In genomic region chr10:128510301-128510700, GRCm38 (mm10) we compare ENCODE assay signal across 23 mouse cellular contexts. TPM values are rescaled to one million over a fixed set of nuclear protein-coding genes. Genes with fewer than 3 reads are reported as not detected.
DNase-seq lines count a peak whose midpoint lies in the region; ATAC-seq and TF ChIP-seq lines count a peak whose summit lies in the region.
"Had no signal": no experiment of that assay in that cellular context is flagged by ENCODE, and none has a peak within 500 bp of the region (broad histone marks: within the 10 kb centered on the region; RNA-seq: fewer than 3 reads in every experiment).

No protein-coding gene starts in this region.

- no peaks in the 10 kb centered on the region for H3K4me1 ChIP-seq in intestine, postnatal 0 days (replicated peaks; ENCODE audit: control insufficient read depth, insufficient read depth, low read length)
- H3K4me1 ChIP-seq in intestine, embryonic 16.5 days (ENCODE audit: control insufficient read depth, insufficient read depth, low read length): peaks cover 4% of the 10 kb centered on the region; the same call in 1 of the 2 replicates
- H3K4me1 ChIP-seq in brown adipose tissue, adult 24 weeks (ENCODE audit: control insufficient read depth, insufficient read depth, insufficient read length, low read length): no peaks in the 10 kb centered on the region
- H3K4me1 ChIP-seq: embryonic facial prominence, embryonic 13.5 days; embryonic facial prominence, embryonic 15.5 days; forebrain, embryonic 13.5 days; forebrain, embryonic 15.5 days had no signal

- no peak overlapping the region for H3K9ac ChIP-seq in intestine, postnatal 0 days (ENCODE audit: low read depth, low read length)
- H3K9ac ChIP-seq in intestine, embryonic 16.5 days (ENCODE audit: low read depth, low read length): no peak overlapping the region
- H3K9ac ChIP-seq: embryonic facial prominence, embryonic 13.5 days; embryonic facial prominence, embryonic 15.5 days; forebrain, embryonic 13.5 days; forebrain, embryonic 15.5 days; forebrain, postnatal 0 days had no signal

- 0 out of 2 replicates have a peak overlapping the region, but pooled peaks have one; percentile 8 for H3K27ac ChIP-seq in intestine, postnatal 0 days (ENCODE audit: low read depth, low read length)
- H3K27ac ChIP-seq in intestine, embryonic 16.5 days (ENCODE audit: low read length): no peak overlapping the region; the same call in 1 of the 2 replicates
- peak overlapping the region; percentile 48; the same call in 1 of the 2 replicates for H3K27ac ChIP-seq in brown adipose tissue, adult 24 weeks (replicated peaks; ENCODE audit: low read depth, low read length)
- H3K27ac ChIP-seq: embryonic facial prominence, embryonic 13.5 days; embryonic facial prominence, embryonic 15.5 days; forebrain, embryonic 13.5 days; forebrain, embryonic 15.5 days had no signal

- H3K4me3 ChIP-seq in intestine, postnatal 0 days (ENCODE audit: low read depth, low read length): no peak overlapping the region
- H3K4me3 ChIP-seq in intestine, embryonic 16.5 days (ENCODE audit: low read length): no peak overlapping the region
- H3K4me3 ChIP-seq in brown adipose tissue, adult 24 weeks (ENCODE audit: insufficient read depth, low read depth, low read length): no peak overlapping the region
- H3K4me3 ChIP-seq: embryonic facial prominence, embryonic 13.5 days; embryonic facial prominence, embryonic 15.5 days; erythroblast, embryonic 14.5 days; forebrain, embryonic 13.5 days; forebrain, embryonic 15.5 days had no signal

- DNase-seq in adipocyte (ENCODE audit: low spot score): peak; percentile 84
- no peak for DNase-seq in gastrocnemius, postnatal 4 days (ENCODE audit: low spot score in 2 of 2)
- DNase-seq: adrenal gland, adult 8-10 months; adrenal gland, postnatal 14 days; adrenal gland, postnatal 36 days; cerebellum, adult 11 months; cerebellum, adult 18-20 months; cerebellum, adult 8-10 months; cerebellum, adult 9-11 months; cerebellum, postnatal 14 days; cerebellum, postnatal 36 days; embryo, embryonic 11 days; forebrain, postnatal 0 days had no signal

- no peak overlapping the region for H3K4me2 ChIP-seq in intestine, postnatal 0 days (replicated peaks; ENCODE audit: low read depth)
- H3K4me2 ChIP-seq in intestine, embryonic 16.5 days (ENCODE audit: low read depth, low read length): no peak overlapping the region
- H3K4me2 ChIP-seq: embryonic facial prominence, embryonic 13.5 days; embryonic facial prominence, embryonic 15.5 days; forebrain, embryonic 13.5 days; forebrain, embryonic 15.5 days had no signal

- no peak for ATAC-seq in intestine, postnatal 0 days
- no peak for ATAC-seq in intestine, embryonic 16.5 days
- 0 out of 2 replicates have a peak, but pooled peaks have one; percentile 36 for ATAC-seq in megakaryocyte-erythroid progenitor cell, adult 5-6 weeks (replicated peaks; ENCODE audit: low FRiP score, low TSS enrichment, poor library complexity, severe bottlenecking)
- no peak for ATAC-seq in erythroid progenitor cell, adult 5-6 weeks (replicated peaks; ENCODE audit: low FRiP score, poor library complexity, severe bottlenecking)
- ATAC-seq: forebrain, embryonic 13.5 days; forebrain, embryonic 15.5 days; forebrain, postnatal 0 days had no signal

- peaks cover 36% of the 10 kb centered on the region for H3K36me3 ChIP-seq in intestine, postnatal 0 days (ENCODE audit: control insufficient read depth, insufficient read depth)
- H3K36me3 ChIP-seq in intestine, embryonic 16.5 days (ENCODE audit: control insufficient read depth, insufficient read depth, low read length): peaks cover 5% of the 10 kb centered on the region; the same call in 1 of the 2 replicates
- H3K36me3 ChIP-seq: forebrain, embryonic 15.5 days had no signal

- no peaks in the 10 kb centered on the region for H3K27me3 ChIP-seq in intestine, postnatal 0 days (replicated peaks; ENCODE audit: control insufficient read depth, insufficient read depth, low read length)
- H3K27me3 ChIP-seq in intestine, embryonic 16.5 days (replicated peaks; ENCODE audit: control insufficient read depth, insufficient read depth, low read length): no peaks in the 10 kb centered on the region
- H3K27me3 ChIP-seq: embryonic facial prominence, embryonic 13.5 days; embryonic facial prominence, embryonic 15.5 days; forebrain, embryonic 15.5 days had no signal

- no peaks in the 10 kb centered on the region for H3K9me3 ChIP-seq in intestine, postnatal 0 days (ENCODE audit: control insufficient read depth)
- H3K9me3 ChIP-seq in intestine, embryonic 16.5 days (ENCODE audit: control insufficient read depth, low read length): no peaks in the 10 kb centered on the region
- H3K9me3 ChIP-seq: embryonic facial prominence, embryonic 13.5 days; embryonic facial prominence, embryonic 15.5 days; forebrain, embryonic 13.5 days; forebrain, embryonic 15.5 days had no signal

- TF ChIP-seq CTCF in intestine, postnatal 0 days (IDR thresholded peaks at IDR 0.05; ENCODE audit: low read depth): no peak

- WGBS in intestine, postnatal 0 days: 80% methylated on average over 11 of the region's 11 CpGs
- WGBS in intestine, embryonic 16.5 days: 84% methylated on average over 11 of the region's 11 CpGs

RNA-seq across cellular contexts. Expression of gene Myl6b, which starts 11.8 kb away (rescaled TPM):
- polyA plus RNA-seq in intestine, postnatal 0 days (2015; fragmentation: Nextera tagmentation; extraction: Ambion mirVana): 1.3 and 1.8 TPM in 2 replicates
- 2.8 TPM in 2 replicates for polyA plus RNA-seq in intestine, embryonic 16.5 days (2015; fragmentation: Nextera tagmentation; extraction: Ambion mirVana)
- 13.5 and 24.5 TPM in 2 replicates for polyA plus RNA-seq in brown adipose tissue, adult 24 weeks (2012; ENCODE audit: insufficient read depth, insufficient read length, missing spikeins)
- total RNA-seq in megakaryocyte-erythroid progenitor cell, adult 5-6 weeks (2014; fragmentation: Nextera tagmentation): 3.7 and 6.3 TPM in 2 replicates
- 0.56 TPM in 1 of 2 replicates, not detected in the other for total RNA-seq in megakaryocyte-erythroid progenitor cell, adult 5-6 weeks (2017)
- total RNA-seq in erythroid progenitor cell, adult 5-6 weeks (2015; ENCODE audit: low replicate concordance): 4.0 TPM in 1 of 2 replicates, not detected in the other
- 0.51 TPM in 1 of 2 replicates, not detected in the other for total RNA-seq in erythroid progenitor cell, adult 5-6 weeks (2017; ENCODE audit: low replicate concordance)
- total RNA-seq in gastrocnemius, postnatal 4 days (2021): 100 to 1,000 TPM; 119 to 139 TPM

RNA-seq across cellular contexts. Expression of gene Esyt1, which starts 15.4 kb away (rescaled TPM):
- 11.7 and 12.5 TPM in 2 replicates for polyA plus RNA-seq in intestine, postnatal 0 days (2015; fragmentation: Nextera tagmentation; extraction: Ambion mirVana)
- polyA plus RNA-seq in intestine, embryonic 16.5 days (2015; fragmentation: Nextera tagmentation; extraction: Ambion mirVana): 24.4 and 25.7 TPM in 2 replicates
- polyA plus RNA-seq in brown adipose tissue, adult 24 weeks (2012; ENCODE audit: insufficient read depth, insufficient read length, missing spikeins): 31.6 and 35.5 TPM in 2 replicates
- total RNA-seq in megakaryocyte-erythroid progenitor cell, adult 5-6 weeks (2014; fragmentation: Nextera tagmentation): 49.7 and 53.8 TPM in 2 replicates
- total RNA-seq in megakaryocyte-erythroid progenitor cell, adult 5-6 weeks (2017): 59.2 and 66.2 TPM in 2 replicates
- total RNA-seq in erythroid progenitor cell, adult 5-6 weeks (2015; ENCODE audit: low replicate concordance): 23.4 and 27.2 TPM in 2 replicates
- 29.7 and 30.8 TPM in 2 replicates for total RNA-seq in erythroid progenitor cell, adult 5-6 weeks (2017; ENCODE audit: low replicate concordance)
- total RNA-seq in gastrocnemius, postnatal 4 days (2021): 10 to 100 TPM; 49.6 to 50.5 TPM

RNA-seq across cellular contexts. Expression of gene Myl6, which starts 16.4 kb away (rescaled TPM):
- 2,493 and 2,543 TPM in 2 replicates for polyA plus RNA-seq in intestine, postnatal 0 days (2015; fragmentation: Nextera tagmentation; extraction: Ambion mirVana)
- 1,841 and 1,876 TPM in 2 replicates for polyA plus RNA-seq in intestine, embryonic 16.5 days (2015; fragmentation: Nextera tagmentation; extraction: Ambion mirVana)
- 1,414 and 1,508 TPM in 2 replicates for polyA plus RNA-seq in brown adipose tissue, adult 24 weeks (2012; ENCODE audit: insufficient read depth, insufficient read length, missing spikeins)
- 655 and 828 TPM in 2 replicates for total RNA-seq in megakaryocyte-erythroid progenitor cell, adult 5-6 weeks (2014; fragmentation: Nextera tagmentation)
- 663 and 819 TPM in 2 replicates for total RNA-seq in megakaryocyte-erythroid progenitor cell, adult 5-6 weeks (2017)
- 353 and 444 TPM in 2 replicates for total RNA-seq in erythroid progenitor cell, adult 5-6 weeks (2015; ENCODE audit: low replicate concordance)
- 506 and 519 TPM in 2 replicates for total RNA-seq in erythroid progenitor cell, adult 5-6 weeks (2017; ENCODE audit: low replicate concordance)
- total RNA-seq in gastrocnemius, postnatal 4 days (2021): 100 to 1,000 TPM; 485 to 542 TPM

RNA-seq across cellular contexts. Expression of gene Zc3h10, which starts 37.3 kb away (rescaled TPM):
- 10.0 and 10.4 TPM in 2 replicates for polyA plus RNA-seq in intestine, postnatal 0 days (2015; fragmentation: Nextera tagmentation; extraction: Ambion mirVana)
- polyA plus RNA-seq in intestine, embryonic 16.5 days (2015; fragmentation: Nextera tagmentation; extraction: Ambion mirVana): 13.3 and 13.6 TPM in 2 replicates
- 4.7 TPM in 2 replicates for polyA plus RNA-seq in brown adipose tissue, adult 24 weeks (2012; ENCODE audit: insufficient read depth, insufficient read length, missing spikeins)
- total RNA-seq in megakaryocyte-erythroid progenitor cell, adult 5-6 weeks (2014; fragmentation: Nextera tagmentation): 5.6 and 6.7 TPM in 2 replicates
- 8.3 and 10.2 TPM in 2 replicates for total RNA-seq in megakaryocyte-erythroid progenitor cell, adult 5-6 weeks (2017)
- total RNA-seq in erythroid progenitor cell, adult 5-6 weeks (2015; ENCODE audit: low replicate concordance): 0.72 and 2.9 TPM in 2 replicates
- 5.9 and 6.4 TPM in 2 replicates for total RNA-seq in erythroid progenitor cell, adult 5-6 weeks (2017; ENCODE audit: low replicate concordance)
- total RNA-seq in gastrocnemius, postnatal 4 days (2021): 1 to 10 TPM; 6.7 to 9.9 TPM

RNA-seq across cellular contexts. Expression of gene Rpl41, which starts 38.8 kb away (rescaled TPM):
- polyA plus RNA-seq in intestine, postnatal 0 days (2015; fragmentation: Nextera tagmentation; extraction: Ambion mirVana): 2,426 and 2,428 TPM in 2 replicates
- 3,191 and 3,364 TPM in 2 replicates for polyA plus RNA-seq in intestine, embryonic 16.5 days (2015; fragmentation: Nextera tagmentation; extraction: Ambion mirVana)
- polyA plus RNA-seq in brown adipose tissue, adult 24 weeks (2012; ENCODE audit: insufficient read depth, insufficient read length, missing spikeins): 1,628 and 2,018 TPM in 2 replicates
- total RNA-seq in megakaryocyte-erythroid progenitor cell, adult 5-6 weeks (2014; fragmentation: Nextera tagmentation): 7,210 and 7,602 TPM in 2 replicates
- total RNA-seq in megakaryocyte-erythroid progenitor cell, adult 5-6 weeks (2017): 3,211 and 3,934 TPM in 2 replicates
- total RNA-seq in erythroid progenitor cell, adult 5-6 weeks (2015; ENCODE audit: low replicate concordance): 1,611 and 1,688 TPM in 2 replicates
- total RNA-seq in erythroid progenitor cell, adult 5-6 weeks (2017; ENCODE audit: low replicate concordance): 704 and 1,169 TPM in 2 replicates
- total RNA-seq in gastrocnemius, postnatal 4 days (2021): 1,000 to 10,000 TPM; 2,741 to 3,076 TPM

Comparison
In these comparisons a context has a peak if more than half of its experiments do, and no peak if none do; other contexts are left out.
1. RNA of gene Myl6b, which starts 11.8 kb away (total RNA-seq): 119 to 139 TPM in gastrocnemius, postnatal 4 days; 0.56 to 6.3 TPM in megakaryocyte-erythroid progenitor cell, adult 5-6 weeks and 0.51 to 4.0 TPM in erythroid progenitor cell, adult 5-6 weeks; every median in the first group is over 10 times any median in the second.